27 mouse cellular contexts compared by ENCODE assay signal in genomic region chr2:52359722-52360121, GRCm38 (mm10). TPM values are rescaled to one million over a fixed set of nuclear protein-coding genes. Genes with fewer than 3 reads are reported as not detected.
DNase-seq lines count a peak whose midpoint lies in the region; ATAC-seq lines count a peak whose summit lies in the region.
"Had no signal": no experiment of that assay in that cellular context is flagged by ENCODE, and none has a peak within 500 bp of the region (broad histone marks: within the 10 kb centered on the region; RNA-seq: fewer than 3 reads in every experiment).

No protein-coding gene starts in this region.

- H3K9me3 ChIP-seq in midbrain, embryonic 13.5 days = no peaks in the 10 kb centered on the region
- H3K9me3 ChIP-seq in midbrain, embryonic 10.5 days (replicated peaks) = no peaks in the 10 kb centered on the region
- H3K9me3 ChIP-seq in hindbrain, embryonic 16.5 days (ENCODE audit: control insufficient read depth, low read length) = no peaks in the 10 kb centered on the region
- no peaks in the 10 kb centered on the region for H3K9me3 ChIP-seq in midbrain, embryonic 16.5 days (replicated peaks; ENCODE audit: control insufficient read depth, low read length, poor library complexity, severe bottlenecking)
- H3K9me3 ChIP-seq: embryonic facial prominence, embryonic 10.5 days; embryonic facial prominence, embryonic 15.5 days; forebrain, embryonic 12.5 days; limb, embryonic 12.5 days; liver, embryonic 15.5 days had no signal

- H3K9ac ChIP-seq in midbrain, embryonic 13.5 days (replicated peaks) = no peak overlapping the region
- H3K9ac ChIP-seq in hindbrain, embryonic 16.5 days (ENCODE audit: low read depth, low read length) = no peak overlapping the region
- no peak overlapping the region for H3K9ac ChIP-seq in midbrain, embryonic 16.5 days (ENCODE audit: low read depth, low read length)
- H3K9ac ChIP-seq: embryonic facial prominence, embryonic 15.5 days; forebrain, embryonic 12.5 days; forebrain, postnatal 0 days; limb, embryonic 12.5 days; liver, embryonic 15.5 days; lung, embryonic 14.5 days had no signal

- H3K4me3 ChIP-seq in midbrain, embryonic 13.5 days (replicated peaks) = no peak overlapping the region
- no peak overlapping the region for H3K4me3 ChIP-seq in midbrain, embryonic 10.5 days
- no peak overlapping the region for H3K4me3 ChIP-seq in hindbrain, embryonic 16.5 days (ENCODE audit: low read length)
- no peak overlapping the region for H3K4me3 ChIP-seq in midbrain, embryonic 16.5 days (ENCODE audit: low read depth, low read length)
- H3K4me3 ChIP-seq: embryonic facial prominence, embryonic 10.5 days; embryonic facial prominence, embryonic 15.5 days; forebrain, embryonic 12.5 days; limb, embryonic 12.5 days; liver, embryonic 15.5 days had no signal

- no peaks in the 10 kb centered on the region for H3K27me3 ChIP-seq in midbrain, embryonic 13.5 days
- no peaks in the 10 kb centered on the region for H3K27me3 ChIP-seq in midbrain, embryonic 10.5 days (ENCODE audit: low read depth, poor library complexity, severe bottlenecking)
- no peaks in the 10 kb centered on the region for H3K27me3 ChIP-seq in hindbrain, embryonic 16.5 days (replicated peaks; ENCODE audit: control insufficient read depth, insufficient read depth, low read length)
- no peaks in the 10 kb centered on the region for H3K27me3 ChIP-seq in midbrain, embryonic 16.5 days (ENCODE audit: control insufficient read depth, insufficient read depth, low read depth, low read length)
- H3K27me3 ChIP-seq: embryonic facial prominence, embryonic 15.5 days; forebrain, embryonic 12.5 days; limb, embryonic 12.5 days; liver, embryonic 15.5 days had no signal

- H3K27ac ChIP-seq in midbrain, embryonic 13.5 days = 0 out of 2 replicates have a peak overlapping the region, but pooled peaks have one; percentile 6
- H3K27ac ChIP-seq in midbrain, embryonic 10.5 days (replicated peaks) = no peak overlapping the region
- H3K27ac ChIP-seq in hindbrain, embryonic 16.5 days (ENCODE audit: low read depth, low read length) = no peak overlapping the region
- 0 out of 2 replicates have a peak overlapping the region, but pooled peaks have one; percentile 22 for H3K27ac ChIP-seq in midbrain, embryonic 16.5 days (ENCODE audit: low read length)
- H3K27ac ChIP-seq: embryonic facial prominence, embryonic 10.5 days; embryonic facial prominence, embryonic 15.5 days; forebrain, embryonic 12.5 days; limb, embryonic 12.5 days; liver, embryonic 15.5 days had no signal

- H3K4me1 ChIP-seq in midbrain, embryonic 13.5 days (replicated peaks) = 0 out of 2 replicates have a peak, but pooled peaks cover 9% of the 10 kb centered on the region
- no peaks in the 10 kb centered on the region for H3K4me1 ChIP-seq in midbrain, embryonic 10.5 days
- H3K4me1 ChIP-seq in hindbrain, embryonic 16.5 days (ENCODE audit: control insufficient read depth, insufficient read depth, low read depth, low read length) = no peaks in the 10 kb centered on the region
- H3K4me1 ChIP-seq in midbrain, embryonic 16.5 days (ENCODE audit: control insufficient read depth, insufficient read depth, low read length) = no peaks in the 10 kb centered on the region; the same call in 1 of the 2 replicates
- H3K4me1 ChIP-seq: embryonic facial prominence, embryonic 10.5 days; embryonic facial prominence, embryonic 15.5 days; forebrain, embryonic 12.5 days; limb, embryonic 12.5 days; liver, embryonic 15.5 days had no signal

- no peak overlapping the region for H3K4me2 ChIP-seq in midbrain, embryonic 13.5 days (replicated peaks)
- no peak overlapping the region for H3K4me2 ChIP-seq in hindbrain, embryonic 16.5 days (ENCODE audit: low read length)
- no peak overlapping the region for H3K4me2 ChIP-seq in midbrain, embryonic 16.5 days (ENCODE audit: low read length)
- H3K4me2 ChIP-seq: embryonic facial prominence, embryonic 15.5 days; forebrain, embryonic 12.5 days; heart, embryonic 11.5 days; limb, embryonic 12.5 days; liver, embryonic 15.5 days; lung, embryonic 14.5 days had no signal

- WGBS in midbrain, embryonic 13.5 days = 58% methylated on average over 1 of the region's 1 CpGs
- 56% methylated on average over 1 of the region's 1 CpGs for WGBS in midbrain, embryonic 10.5 days
- WGBS in hindbrain, embryonic 16.5 days = 27% methylated on average over 1 of the region's 1 CpGs
- WGBS in midbrain, embryonic 16.5 days = 31% methylated on average over 1 of the region's 1 CpGs

- intact Hi-C loops in left cerebral cortex, postnatal 36 days (cut with DNase I) = no loop called here

- H3K36me3 ChIP-seq in midbrain, embryonic 13.5 days = no peaks in the 10 kb centered on the region
- H3K36me3 ChIP-seq in midbrain, embryonic 10.5 days = no peaks in the 10 kb centered on the region
- no peaks in the 10 kb centered on the region for H3K36me3 ChIP-seq in hindbrain, embryonic 16.5 days (ENCODE audit: control insufficient read depth, insufficient read depth, low read length)
- H3K36me3 ChIP-seq in midbrain, embryonic 16.5 days (ENCODE audit: control insufficient read depth, insufficient read depth, low read length) = no peaks in the 10 kb centered on the region
- H3K36me3 ChIP-seq: embryonic facial prominence, embryonic 10.5 days; embryonic facial prominence, embryonic 15.5 days; forebrain, embryonic 12.5 days; limb, embryonic 12.5 days; liver, embryonic 15.5 days had no signal

- DNase-seq in midbrain, embryonic 10.5 days (ENCODE audit: low spot score) = no peak
- DNase-seq in left cerebral cortex, postnatal 36 days (ENCODE audit: low spot score in 2 of 2) = no peak
- no peak for DNase-seq in spleen, adult 12 weeks (ENCODE audit: low spot score)
- DNase-seq: adrenal gland, postnatal 25 days; B cell, adult 2 months; cerebellum, adult 18-20 months; cerebellum, postnatal 10 days; forebrain, postnatal 0 days; gastrocnemius, postnatal 25 days; heart, adult 18-20 months; heart, postnatal 4 days; kidney, adult 11 months; kidney, postnatal 25 days; lung, embryonic 14.5 days; lung, postnatal 14 days; right cerebral cortex, postnatal 4 days; thymus, postnatal 4 days had no signal

- 0 out of 2 replicates have a peak, but pooled peaks have one; percentile 40 for ATAC-seq in midbrain, embryonic 13.5 days
- peak; percentile 45; the same call in 1 of the 2 replicates for ATAC-seq in hindbrain, embryonic 16.5 days
- ATAC-seq in midbrain, embryonic 16.5 days = peak; percentile 48; the same call in 1 of the 2 replicates
- ATAC-seq: forebrain, postnatal 0 days; inflammation-experienced regulatory T-cells, adult 6 months had no signal

RNA-seq across cellular contexts. Expression of gene Neb, which starts 18.6 kb away (rescaled TPM):
- 0.62 and 0.73 TPM in 2 replicates for polyA plus RNA-seq in midbrain, embryonic 13.5 days (2015; fragmentation: Nextera tagmentation; extraction: Ambion mirVana)
- polyA plus RNA-seq in midbrain, embryonic 10.5 days (2016; fragmentation: Nextera tagmentation; extraction: Ambion mirVana) = 0.06 and 0.16 TPM in 2 replicates
- 0.76 and 8.8 TPM in 2 replicates for polyA plus RNA-seq in hindbrain, embryonic 16.5 days (2015; fragmentation: Nextera tagmentation; extraction: Ambion mirVana)
- 0.41 and 0.57 TPM in 2 replicates for polyA plus RNA-seq in midbrain, embryonic 16.5 days (2015; fragmentation: Nextera tagmentation; extraction: Ambion mirVana)
- total RNA-seq in left cerebral cortex, postnatal 36 days (2021) = 1 to 10 TPM; 1.3 to 1.4 TPM

Comparison
In these comparisons a context has a peak if more than half of its experiments do, and no peak if none do; other contexts are left out.
1. H3K27ac ChIP-seq: peak in midbrain, embryonic 13.5 days (single experiment) and midbrain, embryonic 16.5 days (single experiment); none in midbrain, embryonic 10.5 days (single experiment) and hindbrain, embryonic 16.5 days (single experiment).
2. Peak in every context shown above with its lines, with median percentiles within 50 percentile points of each other: ATAC-seq.